Mouse (Mus musculus) thymus, adult 18-20 months (tissue): ENCODE data around the gene Mmd.
A peak's percentile ranks its signal among the peaks of the same experiment; 100 is the strongest.
"Not testable (repeated sequence)": the region's sequence is repeated elsewhere in the genome, so short reads cannot be mapped to it uniquely, and the experiment has no call there.

Experiments used
- DNase-seq, 2 experiments: peaks; one replicate each; pipeline ENCODE4 v3.0.0; 2022; ENCODE audit warnings: mixed read lengths in 2 of 2

The Mmd gene

DNA sequence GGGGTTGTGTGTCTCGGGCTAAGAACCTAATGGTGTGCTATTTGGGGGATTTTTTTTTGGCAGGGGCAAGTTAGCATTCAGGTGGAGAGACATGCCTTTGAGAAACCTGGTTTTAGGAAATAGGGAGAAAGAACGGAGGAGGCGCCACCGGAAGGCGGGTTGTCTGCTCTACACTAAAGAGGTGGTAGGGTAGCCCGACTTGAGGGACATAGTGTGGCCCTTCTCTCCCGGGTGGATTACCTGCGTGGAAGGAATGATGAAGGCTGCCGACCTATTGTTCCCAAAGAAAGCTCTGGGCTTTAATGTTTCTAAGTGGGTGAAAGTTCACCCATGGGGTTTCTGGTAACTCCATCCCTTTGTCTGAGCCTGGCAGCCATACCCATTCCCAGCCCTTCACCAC, 933 bp downstream of the Mmd start:
- DNase-seq = peak; percentile 24 to 41

GRCm38 (mm10) chr11:90250730-90251129, 1.5 kb downstream of the Mmd start:
- no peak for DNase-seq

DNA sequence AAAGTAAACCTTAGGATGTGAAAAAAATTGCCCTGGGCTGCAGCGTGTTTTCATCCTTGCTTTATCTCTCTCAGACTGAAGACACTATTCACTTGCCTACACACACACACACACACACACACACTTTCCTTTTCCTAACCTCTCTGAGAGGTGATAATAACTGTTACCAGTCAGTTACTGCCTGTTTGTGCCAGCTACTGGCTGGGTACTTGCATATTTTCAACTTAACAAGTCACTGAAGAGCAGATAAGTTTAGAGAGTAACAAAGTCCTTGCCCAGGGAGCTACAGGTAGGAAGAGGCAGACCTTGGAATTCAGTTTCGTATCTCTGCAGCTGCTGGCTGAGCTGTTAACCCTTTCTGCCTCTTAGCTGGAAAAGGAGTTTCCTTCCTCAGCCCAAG, 2.7 kb downstream of the Mmd start:
- no peak for DNase-seq

DNA sequence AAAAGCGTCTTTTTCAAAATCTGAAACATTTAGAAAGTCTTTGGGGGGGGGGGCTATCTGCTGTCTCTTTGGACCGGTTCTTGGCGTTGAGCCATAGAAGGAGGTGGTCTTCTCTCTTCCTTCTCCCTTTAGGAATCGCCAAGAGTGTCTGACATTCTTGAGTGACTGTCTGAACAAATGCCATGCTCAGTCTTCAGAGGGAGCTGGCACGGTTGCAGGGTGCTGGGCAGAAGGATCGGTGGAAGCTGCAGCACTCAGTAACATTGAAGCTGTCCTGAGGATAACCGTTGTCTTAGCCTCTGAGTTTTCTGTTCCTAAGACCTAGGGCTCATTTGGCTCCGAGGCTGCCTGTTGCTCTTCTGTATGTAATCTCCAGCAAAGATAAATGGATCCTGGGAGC, 3.1 kb downstream of the Mmd start:
- DNase-seq = no peak

DNA sequence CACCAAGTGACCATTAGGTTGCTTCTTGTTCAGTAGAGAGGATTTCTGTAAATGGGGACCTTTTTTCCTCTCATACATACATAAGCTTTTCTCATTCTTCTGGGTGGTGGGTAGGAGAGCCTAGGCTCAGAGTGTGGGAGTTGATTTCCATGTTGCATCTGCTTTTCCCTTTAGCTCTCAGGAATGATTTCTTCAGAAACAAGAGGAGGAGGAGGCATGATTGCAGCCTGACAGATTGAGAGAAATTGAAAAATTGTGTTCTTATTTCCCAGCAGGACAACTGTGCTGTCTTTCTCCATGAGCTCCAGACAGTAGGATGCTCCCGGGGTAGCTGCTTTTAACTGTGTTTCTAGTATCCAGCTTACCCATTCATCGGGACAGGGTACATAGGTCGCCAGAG, 5.3 kb downstream of the Mmd start:
- DNase-seq = no peak

DNA sequence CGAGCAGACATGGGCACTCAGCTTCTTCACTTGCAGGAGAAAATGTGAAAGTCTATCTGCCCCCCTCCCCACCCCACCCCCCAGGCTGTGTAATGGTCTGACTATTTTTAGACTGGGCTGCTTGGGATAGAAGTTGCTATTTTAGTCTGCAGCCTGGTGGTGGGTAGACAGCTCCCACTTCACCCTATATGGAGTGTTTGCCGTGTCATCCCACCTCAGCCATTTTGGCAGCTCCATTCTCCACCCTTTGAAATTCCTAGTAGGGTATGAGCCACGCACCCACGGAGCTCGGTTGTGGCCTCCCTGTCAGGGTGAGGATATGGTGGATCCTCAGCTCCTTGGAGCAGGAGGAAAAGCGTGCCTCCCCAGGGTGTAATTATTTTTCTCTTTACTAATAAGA, 6.4 kb downstream of the Mmd start:
- no peak for DNase-seq

GRCm38 (mm10) chr11:90256833-90257525, 7.7 kb downstream of the Mmd start:
- DNase-seq = peak in 1 of 2 experiments; percentile 31

DNA sequence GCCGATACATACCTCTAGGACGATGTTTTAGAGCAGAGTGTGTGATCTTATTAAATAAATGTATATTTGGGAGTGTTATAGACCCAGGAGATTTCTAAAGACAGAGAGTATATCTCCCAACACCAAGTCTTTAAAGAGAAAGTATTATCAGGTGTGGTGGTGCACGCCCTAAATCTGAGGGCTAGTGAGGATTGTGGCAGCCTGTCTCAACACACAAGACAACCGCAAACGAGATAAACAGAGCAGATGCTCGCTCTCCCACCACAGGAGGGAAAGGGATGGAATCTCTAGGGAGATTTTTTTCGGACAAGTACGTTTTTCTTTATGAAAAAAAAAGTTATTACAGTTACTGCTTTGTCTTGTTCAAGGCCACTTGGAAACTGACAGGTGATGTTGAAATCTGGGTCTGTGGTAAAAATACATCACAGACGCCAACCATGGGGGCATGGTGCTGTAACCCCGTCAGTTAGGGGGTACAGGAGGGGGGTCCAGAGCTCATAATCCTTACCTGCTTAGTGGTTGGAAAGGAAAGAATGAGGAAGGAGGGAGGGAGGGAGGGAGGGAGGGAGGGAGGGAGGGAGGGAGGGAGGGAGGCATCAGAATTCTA, 9.2 kb downstream of the Mmd start:
- DNase-seq = no peak

GRCm38 (mm10) chr11:90259071-90259470, 9.8 kb downstream of the Mmd start:
- no peak for DNase-seq

- DNase-seq = no peak
Observed at GRCm38 (mm10) chr11:90259826-90260225, 10.6 kb downstream of the Mmd start.

GRCm38 (mm10) chr11:90264180-90264579, 14.9 kb downstream of the Mmd start:
- peak in 1 of 2 experiments; percentile 37 for DNase-seq

- DNase-seq = no peak
Observed at GRCm38 (mm10) chr11:90265581-90265980, 16.3 kb downstream of the Mmd start.

DNA sequence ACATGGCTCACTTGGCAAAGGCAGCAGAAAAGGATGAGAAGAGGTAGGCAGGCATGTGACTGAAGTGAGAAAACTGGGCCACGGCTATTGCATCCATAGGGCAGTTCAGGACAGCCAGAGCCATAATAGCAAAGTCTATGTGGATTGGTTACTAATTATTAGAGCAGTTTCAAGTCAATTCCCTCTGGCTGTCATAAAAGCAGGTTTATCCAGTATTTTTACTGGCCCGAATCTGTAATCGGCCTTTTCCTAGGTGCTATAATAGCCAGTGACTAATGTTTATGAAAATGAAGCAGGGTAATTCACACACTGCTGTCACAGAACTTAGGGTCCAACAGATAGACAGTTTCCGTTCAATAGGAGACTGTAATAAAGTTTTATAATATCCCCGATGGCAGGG, 19.7 kb downstream of the Mmd start:
- no peak for DNase-seq

- no peak for DNase-seq
Observed at GRCm38 (mm10) chr11:90269398-90270123, 20.3 kb downstream of the Mmd start.

- DNase-seq = no peak
Observed at GRCm38 (mm10) chr11:90270132-90270877, 21.0 kb downstream of the Mmd start.

DNA sequence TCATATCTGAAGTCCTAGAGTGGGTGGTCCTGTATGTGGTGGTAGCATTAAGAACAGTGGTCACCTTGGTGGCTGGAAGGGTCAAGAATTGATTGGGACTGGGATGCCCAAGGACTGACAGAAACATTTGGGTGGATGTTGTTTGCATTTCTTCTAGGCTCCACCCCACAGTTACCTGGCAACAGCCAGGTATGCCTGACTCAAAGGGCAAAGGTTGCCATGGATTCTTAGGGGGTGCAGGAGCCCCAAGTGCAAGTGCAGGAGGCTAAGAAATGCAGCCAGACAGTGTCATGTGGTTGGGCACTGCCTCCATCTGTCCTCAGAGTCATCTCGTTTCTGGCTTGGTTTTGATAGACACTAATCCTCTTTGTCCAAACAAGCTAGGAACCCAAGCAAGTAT, 24.9 kb downstream of the Mmd start:
- DNase-seq = no peak

GRCm38 (mm10) chr11:90275663-90276062, 26.4 kb downstream of the Mmd start:
- DNase-seq = no peak

DNA sequence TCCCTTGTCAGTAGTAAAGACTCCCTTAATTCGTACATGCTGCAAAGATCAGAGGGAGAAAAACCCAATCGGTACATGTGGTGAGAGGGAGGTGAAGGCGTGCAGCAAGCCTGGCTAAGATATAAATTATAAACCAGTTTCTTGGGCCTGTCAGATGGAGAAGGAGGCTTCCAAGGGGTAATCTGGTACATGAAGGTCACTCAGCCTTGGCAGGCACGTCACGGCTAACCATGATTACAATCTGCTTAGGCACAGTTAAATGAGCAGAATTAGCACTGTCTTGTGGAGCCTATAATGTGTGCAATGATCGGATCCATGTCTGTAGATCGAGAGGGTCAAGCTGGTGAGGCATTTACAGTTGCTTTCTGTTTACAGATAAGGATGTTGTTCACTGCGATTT, 26.9 kb downstream of the Mmd start:
- no peak for DNase-seq

DNA sequence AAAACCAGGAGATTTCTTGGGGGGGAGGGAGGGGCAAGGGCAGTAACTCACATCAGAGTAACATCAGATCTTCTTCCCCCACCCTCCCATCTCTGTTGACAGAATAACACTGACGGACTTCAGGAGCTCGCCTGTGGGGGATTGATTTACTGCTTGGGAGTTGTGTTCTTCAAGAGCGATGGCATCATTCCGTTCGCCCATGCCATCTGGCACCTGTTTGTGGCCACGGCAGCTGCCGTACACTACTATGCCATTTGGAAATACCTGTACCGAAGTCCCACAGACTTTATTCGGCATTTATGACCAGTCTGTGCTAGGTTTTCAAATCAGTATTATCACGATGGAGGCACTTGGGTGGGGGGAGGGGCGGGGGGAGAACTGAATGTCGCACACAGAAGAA, 27.3 kb downstream of the Mmd start:
- no peak for DNase-seq

DNA sequence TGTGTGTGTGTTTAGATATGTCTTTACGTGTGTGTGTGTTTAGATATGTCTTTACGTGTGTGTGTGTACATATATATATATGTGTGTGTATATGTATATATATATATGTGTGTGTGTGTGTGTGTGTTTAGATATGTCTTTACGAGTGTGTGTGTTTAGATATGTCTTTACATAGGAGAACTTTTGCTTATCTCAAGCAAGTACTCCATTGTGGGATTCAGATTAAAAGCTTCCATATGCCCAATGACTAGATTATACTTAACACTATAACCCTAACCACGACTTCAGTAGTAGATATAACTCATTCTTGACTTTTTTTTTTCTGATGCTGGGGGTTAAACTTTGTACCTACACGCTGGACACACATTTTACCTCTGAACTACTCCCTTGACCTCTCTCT, 30.8 kb downstream of the Mmd start:
- no peak for DNase-seq

GRCm38 (mm10) chr11:90281943-90282342, 32.7 kb downstream of the Mmd start:
- not testable (repeated sequence) for DNase-seq

- DNase-seq = no peak
Observed at GRCm38 (mm10) chr11:90283159-90283558, 33.9 kb downstream of the Mmd start.

GRCm38 (mm10) chr11:90283601-90284000, 34.3 kb downstream of the Mmd start:
- DNase-seq = no peak
